Mouse (Mus musculus): Measurements from ENCODE around the gene Rb1. TPM values are rescaled to one million over a fixed set of nuclear protein-coding genes. Genes with fewer than 3 reads are reported as not detected.

The Rb1 gene
- 10 to 100 TPM; 82.5 to 91.5 TPM for polyA plus RNA-seq (2017; shearing (Covaris generic))

GRCm38 (mm10) chr14:73325456-73326381 is at the start of gene Rb1:
TSS of gene Rb1 (minus strand) at chr14:73325822.

GRCm38 (mm10) chr14:73237848-73238321 is 87.7 kb downstream of the Rb1 start, which contains the start of gene Lpar6:
TSS of gene Lpar6 (plus strand) at chr14:73237895.

Other genes with a start within 250 kb of the Rb1 start
- 10 to 100 TPM; 62.2 to 89.4 TPM for gene Rcbtb2, start 202.8 kb downstream of the Rb1 start, polyA plus RNA-seq (2017; shearing (Covaris generic))
- gene Lpar6, start 87.9 kb downstream of the Rb1 start, polyA plus RNA-seq (2017; shearing (Covaris generic)) = 10 to 100 TPM; 26.3 to 34.4 TPM
- gene Itm2b, start 59.5 kb upstream of the Rb1 start, polyA plus RNA-seq (2017; shearing (Covaris generic)) = 1,000 to 10,000 TPM; 1,595 to 1,640 TPM
- gene Med4, start 184.2 kb upstream of the Rb1 start, polyA plus RNA-seq (2017; shearing (Covaris generic)) = 10 to 100 TPM; 62.5 to 73.7 TPM
- gene Sucla2, start 199.5 kb upstream of the Rb1 start, polyA plus RNA-seq (2017; shearing (Covaris generic)) = 10 to 100 TPM; 68.2 to 76.3 TPM
- gene Nudt15, start 222.4 kb upstream of the Rb1 start, polyA plus RNA-seq (2017; shearing (Covaris generic)) = 1 to 10 TPM; 4.2 to 5.0 TPM